In the genomic region with DNA sequence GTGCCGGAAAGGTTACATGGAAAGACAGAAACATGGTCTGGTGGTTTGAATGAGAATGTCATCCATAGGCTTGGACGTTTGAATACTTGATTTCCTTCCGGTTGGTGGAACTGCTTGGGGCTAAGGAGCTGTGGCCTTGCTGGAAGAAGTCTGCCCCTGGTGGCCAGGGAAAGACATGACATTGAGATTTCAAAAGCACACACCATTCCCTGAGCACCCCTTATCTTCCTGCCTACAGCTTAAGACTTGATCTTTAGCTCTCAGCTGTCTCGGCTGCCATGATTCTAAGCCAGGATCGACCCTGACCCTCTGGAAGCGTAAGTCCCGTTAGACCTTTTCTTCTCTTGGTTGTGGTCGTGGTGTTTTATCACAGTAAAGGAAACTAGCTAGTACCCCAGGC, we compare ENCODE assay signal across 11 mouse cellular contexts.
DNase-seq lines count a peak whose midpoint lies in the region; ATAC-seq and TF ChIP-seq lines count a peak whose summit lies in the region.
"Had no signal": no experiment of that assay in that cellular context is flagged by ENCODE, and none has a peak within 500 bp of the region (broad histone marks: within the 10 kb centered on the region; RNA-seq: fewer than 3 reads in every experiment).

No protein-coding gene starts in this region.

- H3K4me3 ChIP-seq in hindbrain, postnatal 0 days (ENCODE audit: low read length) = no peak overlapping the region
- no peak overlapping the region for H3K4me3 ChIP-seq in hindbrain, embryonic 12.5 days
- H3K4me3 ChIP-seq in midbrain, postnatal 0 days (ENCODE audit: low read depth, low read length) = no peak overlapping the region
- no peak overlapping the region for H3K4me3 ChIP-seq in midbrain, embryonic 11.5 days (ENCODE audit: low read depth, low read length)
- H3K4me3 ChIP-seq in stomach, postnatal 0 days (ENCODE audit: low read depth, low read length) = no peak overlapping the region
- H3K4me3 ChIP-seq: heart, embryonic 12.5 days; liver, embryonic 13.5 days had no signal

- no peak overlapping the region for H3K4me2 ChIP-seq in hindbrain, postnatal 0 days (ENCODE audit: low read depth, low read length)
- no peak overlapping the region for H3K4me2 ChIP-seq in hindbrain, embryonic 12.5 days (replicated peaks)
- no peak overlapping the region for H3K4me2 ChIP-seq in midbrain, postnatal 0 days (ENCODE audit: low read depth, low read length, poor library complexity, severe bottlenecking)
- no peak overlapping the region for H3K4me2 ChIP-seq in midbrain, embryonic 11.5 days
- H3K4me2 ChIP-seq in stomach, postnatal 0 days (replicated peaks; ENCODE audit: low read depth) = no peak overlapping the region
- H3K4me2 ChIP-seq: heart, embryonic 12.5 days; liver, embryonic 13.5 days had no signal

- TF ChIP-seq CTCF in hindbrain, postnatal 0 days (IDR thresholded peaks at IDR 0.05; ENCODE audit: low read depth) = peak; percentile 48
- TF ChIP-seq CTCF in midbrain, postnatal 0 days (IDR thresholded peaks at IDR 0.05) = peak; percentile 53
- peak; percentile 58 for TF ChIP-seq CTCF in stomach, postnatal 0 days (IDR thresholded peaks at IDR 0.05; ENCODE audit: low read depth)

- no peak for TF ChIP-seq EP300 in stomach, postnatal 0 days (optimal IDR thresholded peaks at IDR 0.05)

- H3K27me3 ChIP-seq in hindbrain, postnatal 0 days (ENCODE audit: insufficient read depth, low read length) = no peaks in the 10 kb centered on the region
- H3K27me3 ChIP-seq in hindbrain, embryonic 12.5 days = no peaks in the 10 kb centered on the region
- H3K27me3 ChIP-seq in midbrain, postnatal 0 days (ENCODE audit: insufficient read depth, low read length) = no peaks in the 10 kb centered on the region
- no peaks in the 10 kb centered on the region for H3K27me3 ChIP-seq in midbrain, embryonic 11.5 days (ENCODE audit: control insufficient read depth, insufficient read depth, low read length)
- H3K27me3 ChIP-seq in stomach, postnatal 0 days (ENCODE audit: control insufficient read depth, insufficient read depth, low read length) = no peaks in the 10 kb centered on the region
- H3K27me3 ChIP-seq: heart, embryonic 12.5 days; liver, embryonic 13.5 days had no signal

- H3K9me3 ChIP-seq in hindbrain, postnatal 0 days (ENCODE audit: low read length) = no peaks in the 10 kb centered on the region
- no peaks in the 10 kb centered on the region for H3K9me3 ChIP-seq in hindbrain, embryonic 12.5 days (replicated peaks)
- no peaks in the 10 kb centered on the region for H3K9me3 ChIP-seq in midbrain, postnatal 0 days (ENCODE audit: low read length)
- H3K9me3 ChIP-seq in midbrain, embryonic 11.5 days (ENCODE audit: control insufficient read depth, low read length) = no peaks in the 10 kb centered on the region
- H3K9me3 ChIP-seq in stomach, postnatal 0 days (ENCODE audit: control insufficient read depth, low read length) = no peaks in the 10 kb centered on the region
- H3K9me3 ChIP-seq: liver, embryonic 13.5 days had no signal

- H3K36me3 ChIP-seq in hindbrain, postnatal 0 days (ENCODE audit: insufficient read depth, low read length) = no peaks in the 10 kb centered on the region
- no peaks in the 10 kb centered on the region for H3K36me3 ChIP-seq in hindbrain, embryonic 12.5 days
- no peaks in the 10 kb centered on the region for H3K36me3 ChIP-seq in midbrain, postnatal 0 days (ENCODE audit: insufficient read depth, low read length)
- H3K36me3 ChIP-seq in midbrain, embryonic 11.5 days (ENCODE audit: control insufficient read depth, insufficient read depth, low read length) = no peaks in the 10 kb centered on the region
- peaks cover 6% of the 10 kb centered on the region; the same call in 1 of the 2 replicates for H3K36me3 ChIP-seq in stomach, postnatal 0 days (ENCODE audit: control insufficient read depth, insufficient read depth, low read length)
- H3K36me3 ChIP-seq: liver, embryonic 13.5 days had no signal

- no peak for DNase-seq in hindbrain, postnatal 0 days (ENCODE audit: low spot score)
- no peak for DNase-seq in midbrain, postnatal 0 days (ENCODE audit: low spot score)
- no peak for DNase-seq in midbrain, embryonic 11.5 days (ENCODE audit: low spot score, missing footprints)
- DNase-seq in NIH3T3 (ENCODE audit: low read depth) = peak; percentile 39
- DNase-seq in stomach, postnatal 0 days (ENCODE audit: low spot score) = no peak
- no peak for DNase-seq in cerebellum, adult 11-12 months
- DNase-seq: kidney, postnatal 10 days; liver, embryonic 13.5 days; thymus, postnatal 25 days had no signal

- no peaks in the 10 kb centered on the region for H3K4me1 ChIP-seq in hindbrain, postnatal 0 days (ENCODE audit: insufficient read depth, low read length)
- peaks cover 13% of the 10 kb centered on the region for H3K4me1 ChIP-seq in hindbrain, embryonic 12.5 days
- H3K4me1 ChIP-seq in midbrain, postnatal 0 days (ENCODE audit: insufficient read depth, low read length) = no peaks in the 10 kb centered on the region
- H3K4me1 ChIP-seq in midbrain, embryonic 11.5 days (ENCODE audit: control insufficient read depth, insufficient read depth, low read length) = peaks cover 13% of the 10 kb centered on the region
- no peaks in the 10 kb centered on the region for H3K4me1 ChIP-seq in stomach, postnatal 0 days (replicated peaks; ENCODE audit: control insufficient read depth, insufficient read depth)

- H3K27ac ChIP-seq in hindbrain, postnatal 0 days = no peak overlapping the region
- H3K27ac ChIP-seq in hindbrain, embryonic 12.5 days = no peak overlapping the region
- no peak overlapping the region for H3K27ac ChIP-seq in midbrain, postnatal 0 days (ENCODE audit: low read depth, low read length)
- no peak overlapping the region for H3K27ac ChIP-seq in midbrain, embryonic 11.5 days (ENCODE audit: low read depth, low read length)
- H3K27ac ChIP-seq in stomach, postnatal 0 days (replicated peaks) = no peak overlapping the region
- H3K27ac ChIP-seq: liver, embryonic 13.5 days had no signal

- no peak overlapping the region for H3K9ac ChIP-seq in hindbrain, postnatal 0 days (replicated peaks; ENCODE audit: low read length)
- H3K9ac ChIP-seq in hindbrain, embryonic 12.5 days = no peak overlapping the region
- no peak overlapping the region for H3K9ac ChIP-seq in midbrain, postnatal 0 days (replicated peaks; ENCODE audit: low read length, poor library complexity, severe bottlenecking)
- H3K9ac ChIP-seq in midbrain, embryonic 11.5 days (ENCODE audit: low read length) = no peak overlapping the region
- H3K9ac ChIP-seq in stomach, postnatal 0 days (ENCODE audit: low read length) = no peak overlapping the region
- H3K9ac ChIP-seq: heart, embryonic 12.5 days; liver, embryonic 13.5 days had no signal

- 92% methylated on average over 8 of the region's 8 CpGs for WGBS in hindbrain, postnatal 0 days
- 96% methylated on average over 8 of the region's 8 CpGs for WGBS in hindbrain, embryonic 12.5 days
- WGBS in midbrain, postnatal 0 days = 97% methylated on average over 8 of the region's 8 CpGs
- WGBS in midbrain, embryonic 11.5 days = 93% methylated on average over 8 of the region's 8 CpGs
- WGBS in stomach, postnatal 0 days = 97% methylated on average over 8 of the region's 8 CpGs

- no peak for ATAC-seq in hindbrain, postnatal 0 days
- ATAC-seq in hindbrain, embryonic 12.5 days (ENCODE audit: low FRiP score) = no peak
- no peak for ATAC-seq in midbrain, postnatal 0 days (ENCODE audit: low FRiP score)
- no peak for ATAC-seq in midbrain, embryonic 11.5 days (ENCODE audit: low FRiP score)
- no peak for ATAC-seq in stomach, postnatal 0 days (ENCODE audit: low FRiP score, low TSS enrichment)
